Mouse (Mus musculus) erythroid progenitor cell, adult 5-6 weeks (primary cell): ENCODE results near the gene Ank3. TPM values are rescaled to one million over a fixed set of nuclear protein-coding genes. Genes with fewer than 3 reads are reported as not detected.

Experiments
- ATAC-seq: replicated peaks from 2 replicates; pipeline ENCODE4 v1.8.0; 2016; ENCODE audit warnings: moderate number of reproducible peaks, mild to moderate bottlenecking, moderate TSS enrichment, inconsistent platforms; ENCODE audit not compliant: poor library complexity, low FRiP score, severe bottlenecking
- total RNA-seq, 2 experiments: library from RNA; stranded (forward) in 1 of 2; stranded (reverse) in 1 of 2; fragments of 150-400 nt in 1 of 2; fragments of 186-747, 209-891 nt in 1 of 2; gene quantifications; 2 replicates each; pipeline versions ENCODE4 v1.2.3 to v1.2.4; 2015 to 2017; ENCODE audit warnings: low replicate concordance in 2 of 2

Ank3 gene
- total RNA-seq, 2 experiments from 2014 or later: not detected

DNA sequence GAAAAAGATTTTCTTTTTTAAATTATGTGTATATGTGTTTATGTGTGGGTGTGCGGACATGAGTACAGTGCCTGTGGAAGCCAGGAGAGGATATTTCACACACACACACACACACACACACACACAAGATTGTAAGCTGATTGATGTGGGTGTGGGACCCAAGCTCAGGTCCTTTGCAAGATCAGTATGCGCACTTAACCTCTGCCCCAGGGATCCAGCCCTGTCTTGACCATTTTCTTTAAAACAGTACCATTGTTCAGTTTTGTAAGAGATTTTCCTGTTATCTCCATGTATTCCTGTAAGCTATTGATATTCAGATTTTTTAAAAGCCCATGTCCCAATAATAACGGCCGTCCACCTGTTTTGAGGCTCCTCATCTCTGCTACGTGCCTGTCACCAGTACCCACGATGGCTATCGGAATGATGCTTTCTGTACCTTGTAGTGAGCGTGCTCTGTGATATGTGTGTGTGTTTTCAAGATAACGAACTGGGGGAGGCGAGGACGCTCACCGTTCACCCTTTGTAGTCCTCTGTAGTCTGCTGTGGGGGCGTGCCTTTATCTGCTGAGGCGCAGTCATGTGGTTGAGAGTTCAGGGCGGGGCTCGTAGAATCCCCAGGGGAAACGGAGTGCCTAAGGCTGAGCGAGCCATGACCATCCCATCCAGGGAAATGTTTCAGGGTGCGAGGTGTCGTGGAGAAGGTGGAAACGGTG is 583.0 kb downstream of the Ank3 start:
- ATAC-seq: no peak

DNA sequence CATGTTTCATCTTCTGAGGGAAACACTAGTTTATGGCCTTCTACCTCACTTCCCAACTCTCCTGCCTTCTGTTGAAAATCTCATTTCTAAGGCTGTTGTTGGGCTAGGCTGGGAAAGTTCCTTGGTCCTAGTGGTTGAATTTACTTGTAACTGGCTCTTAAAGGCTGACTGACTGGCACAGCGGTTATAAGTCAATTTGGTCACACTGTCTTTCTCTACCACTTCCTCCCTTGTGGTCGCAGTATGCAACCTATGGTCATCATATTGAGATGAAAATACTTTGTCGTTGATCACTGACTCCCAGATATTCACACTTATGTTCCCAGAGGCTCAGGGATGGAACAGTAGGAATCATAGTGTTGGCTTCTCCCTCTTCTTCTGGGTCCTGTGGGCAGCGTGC is 584.1 kb downstream of the Ank3 start:
- no peak for ATAC-seq

DNA sequence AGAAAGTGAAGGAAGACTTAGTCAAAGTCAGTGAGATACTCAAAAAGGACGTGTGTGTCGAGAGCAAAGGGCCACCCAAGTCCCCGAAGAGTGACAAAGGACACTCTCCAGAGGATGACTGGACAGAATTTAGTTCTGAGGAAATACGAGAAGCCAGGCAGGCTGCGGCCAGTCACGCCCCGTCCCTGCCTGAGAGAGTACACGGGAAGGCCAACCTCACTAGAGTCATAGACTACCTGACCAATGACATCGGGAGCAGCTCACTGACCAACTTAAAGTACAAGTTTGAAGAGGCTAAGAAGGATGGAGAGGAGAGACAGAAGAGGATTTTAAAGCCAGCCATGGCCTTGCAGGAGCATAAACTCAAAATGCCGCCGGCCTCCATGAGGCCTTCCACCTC is 588.9 kb downstream of the Ank3 start:
- ATAC-seq: no peak

DNA sequence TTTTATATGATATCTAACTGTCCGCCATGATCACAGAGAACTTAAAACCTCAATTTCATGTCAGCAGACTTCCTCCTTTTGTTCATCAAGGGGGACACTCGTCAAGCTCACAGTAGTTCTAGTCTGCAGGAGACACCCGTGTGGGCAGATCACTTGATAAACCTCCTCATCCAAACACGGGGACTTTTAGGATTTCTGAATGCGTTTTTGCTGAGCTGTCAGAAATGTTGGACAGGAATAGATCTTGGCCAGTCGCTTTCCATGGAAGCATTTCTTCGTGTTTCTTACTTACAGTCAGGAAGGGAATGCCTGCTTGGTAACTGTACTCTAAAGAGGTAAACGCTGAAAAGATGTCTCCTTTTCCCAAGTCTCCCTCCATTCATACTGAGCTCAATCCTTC is 598.5 kb downstream of the Ank3 start:
- no peak for ATAC-seq

DNA sequence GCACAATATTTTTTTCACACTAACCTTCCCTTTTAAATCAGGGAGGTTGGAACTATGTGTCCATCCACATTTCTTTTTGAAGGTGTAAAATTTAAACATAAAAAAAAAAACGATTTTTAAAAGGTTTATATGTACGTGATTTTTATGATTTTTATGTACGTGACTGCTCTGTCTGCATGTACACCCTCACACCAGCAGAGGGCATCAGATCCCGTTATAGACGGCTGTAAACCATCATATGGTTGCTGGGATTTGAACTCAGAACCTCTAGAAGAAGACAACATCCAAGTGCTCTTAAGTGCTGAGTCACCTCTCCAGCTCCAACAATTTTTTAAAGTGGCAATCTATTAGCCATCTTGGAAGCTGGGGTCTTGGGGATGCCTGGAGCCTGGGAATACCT is 605.5 kb downstream of the Ank3 start:
- ATAC-seq: no peak

DNA sequence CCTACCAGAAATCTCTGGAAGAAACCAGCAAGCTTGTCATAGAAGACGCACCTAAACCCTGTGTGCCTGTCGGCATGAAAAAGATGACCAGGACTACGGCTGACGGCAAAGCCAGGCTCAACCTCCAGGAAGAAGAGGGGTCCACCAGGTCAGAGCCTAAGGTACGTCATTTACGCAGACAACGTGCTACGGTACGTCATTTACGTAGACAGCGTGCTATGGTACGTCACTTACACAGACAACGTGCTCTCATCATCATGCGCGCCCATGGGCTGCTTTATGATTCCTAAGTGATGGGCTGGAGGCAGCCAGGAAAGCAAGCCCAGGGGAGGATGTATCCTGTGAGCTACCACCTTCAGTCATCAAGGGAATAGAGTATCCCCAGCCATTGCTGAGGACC is 606.3 kb downstream of the Ank3 start:
- no peak for ATAC-seq

DNA sequence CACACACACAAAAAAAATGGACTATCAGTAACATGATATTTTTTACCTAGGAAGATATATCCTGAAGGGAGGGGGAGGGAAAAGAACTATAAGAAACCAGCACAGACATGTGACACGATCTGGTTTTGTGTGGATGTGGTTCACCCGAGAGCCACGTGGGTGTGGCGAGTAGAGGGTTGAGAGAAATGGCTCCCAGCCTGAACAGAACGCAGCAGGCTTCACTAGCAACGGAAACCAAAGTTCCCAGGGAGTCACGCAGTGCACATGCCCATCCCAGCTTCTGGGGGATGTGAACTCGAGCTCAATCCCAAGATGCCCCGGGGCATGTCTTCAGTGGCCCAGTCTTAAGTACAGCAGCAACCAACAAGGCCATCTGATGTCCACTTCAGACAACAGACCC is 607.8 kb downstream of the Ank3 start:
- ATAC-seq: no peak

DNA sequence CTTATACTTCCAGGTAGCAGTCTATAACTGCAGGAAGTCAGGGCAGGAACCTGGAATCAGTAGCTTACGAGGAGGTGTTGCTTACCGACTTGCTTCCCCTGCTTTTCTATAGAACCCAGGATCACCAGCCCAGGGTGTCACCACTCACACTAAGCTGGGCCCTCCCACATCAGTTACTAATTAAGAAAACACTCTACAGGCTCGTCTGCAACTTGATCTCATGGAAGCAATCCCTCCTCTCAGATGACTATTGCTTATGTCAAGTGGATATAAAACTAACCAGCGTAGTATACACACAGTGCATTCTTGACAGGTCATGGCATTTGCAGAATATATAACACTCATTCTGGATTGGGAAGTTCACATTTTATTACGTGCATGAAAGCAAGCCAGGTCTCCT is 613.2 kb downstream of the Ank3 start:
- ATAC-seq: no peak

DNA sequence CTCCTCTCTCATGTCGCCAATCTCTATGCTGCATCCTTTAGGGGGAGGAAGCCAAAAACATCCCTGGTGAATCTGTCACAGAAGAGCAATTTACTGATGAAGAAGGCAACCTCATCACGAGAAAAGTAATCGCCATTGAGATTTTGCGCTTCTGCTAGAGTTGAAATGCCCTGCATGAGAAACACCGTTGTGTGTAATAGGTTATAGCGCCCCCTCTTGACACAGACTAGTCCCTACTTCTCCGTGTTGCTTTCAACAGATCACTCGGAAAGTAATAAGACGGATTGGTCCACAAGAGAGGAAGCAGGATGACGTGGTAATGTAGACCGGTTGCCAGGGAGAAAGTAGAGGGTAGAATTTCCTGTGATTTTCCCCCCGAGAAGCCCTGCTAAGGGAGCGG is 615.4 kb downstream of the Ank3 start:
- no peak for ATAC-seq

DNA sequence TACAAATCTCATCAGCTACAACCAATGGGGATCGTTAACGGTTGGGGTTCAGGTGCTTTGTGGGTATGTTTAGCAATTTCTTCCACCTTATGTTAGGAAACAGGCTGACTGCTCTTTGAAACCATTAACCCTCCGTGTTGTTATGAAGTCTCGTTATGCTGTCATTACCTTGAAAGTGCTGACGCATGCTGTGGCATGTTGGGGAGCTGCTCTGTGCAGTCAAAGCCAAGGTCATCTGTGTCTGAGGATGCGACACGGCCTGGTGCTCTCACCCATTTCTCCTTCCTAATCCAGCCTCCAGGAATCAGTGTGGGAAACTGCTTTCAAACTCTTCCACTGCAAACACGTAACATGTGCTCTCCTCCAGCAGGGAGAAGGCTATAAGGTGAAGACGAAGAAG is 616.6 kb downstream of the Ank3 start:
- no peak for ATAC-seq

DNA sequence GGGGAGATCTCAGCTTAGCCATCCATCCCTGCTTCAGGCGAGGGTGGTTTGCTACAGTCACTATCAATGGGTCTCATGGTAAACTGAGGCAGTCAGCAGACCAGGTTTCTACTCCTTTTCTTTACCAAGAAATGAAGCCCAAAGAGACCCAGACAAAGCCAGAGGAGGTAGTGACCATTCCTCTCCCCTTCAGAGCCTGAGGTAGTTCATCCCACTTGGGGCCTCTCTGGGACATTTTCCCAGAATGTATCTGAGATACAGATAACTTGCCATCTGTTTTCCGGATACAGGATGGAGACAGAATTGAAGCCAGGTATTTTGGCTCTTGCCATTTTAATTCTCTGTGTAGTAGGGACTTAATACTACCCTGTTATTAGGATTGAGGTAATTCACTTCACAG is 620.1 kb downstream of the Ank3 start:
- no peak for ATAC-seq

DNA sequence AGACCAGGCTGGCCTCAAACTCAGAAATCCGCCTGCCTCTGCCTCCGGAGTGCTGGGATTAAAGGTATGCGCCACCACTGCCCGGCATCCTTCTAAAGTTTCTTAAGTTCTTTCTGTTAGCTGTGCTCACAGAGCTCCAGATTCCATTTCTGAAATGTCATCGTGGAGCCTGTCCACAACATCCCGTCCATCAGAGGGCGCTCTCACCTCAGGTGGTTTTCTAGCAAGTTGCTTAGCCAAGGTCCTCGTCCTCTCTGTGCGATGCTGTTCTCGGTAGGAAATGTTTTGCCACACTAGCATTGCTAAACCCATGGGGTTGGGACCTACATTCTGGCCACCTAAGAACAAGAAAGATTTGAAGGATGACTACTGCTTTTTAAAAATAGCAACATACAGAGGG is 623.1 kb downstream of the Ank3 start:
- no peak for ATAC-seq

DNA sequence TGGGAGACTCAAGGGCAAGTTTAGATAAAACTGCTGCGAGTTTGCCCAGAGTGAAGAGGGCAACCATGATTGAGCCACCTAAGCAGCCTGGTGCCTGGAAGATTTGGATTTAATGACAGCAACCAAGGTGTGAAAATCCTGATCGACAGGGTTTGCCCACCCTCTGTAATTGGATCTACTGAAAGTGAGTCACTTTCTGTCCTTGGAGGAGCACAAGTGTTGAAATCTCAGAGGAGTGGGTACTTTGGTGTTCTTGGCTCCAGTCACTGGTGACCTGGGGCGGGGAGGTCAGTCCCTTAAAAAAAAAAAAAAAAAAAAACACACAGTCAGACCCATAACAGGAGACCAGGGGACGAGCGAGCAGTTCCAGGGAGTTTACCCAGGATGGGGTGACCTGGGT is 624.0 kb downstream of the Ank3 start:
- no peak for ATAC-seq

DNA sequence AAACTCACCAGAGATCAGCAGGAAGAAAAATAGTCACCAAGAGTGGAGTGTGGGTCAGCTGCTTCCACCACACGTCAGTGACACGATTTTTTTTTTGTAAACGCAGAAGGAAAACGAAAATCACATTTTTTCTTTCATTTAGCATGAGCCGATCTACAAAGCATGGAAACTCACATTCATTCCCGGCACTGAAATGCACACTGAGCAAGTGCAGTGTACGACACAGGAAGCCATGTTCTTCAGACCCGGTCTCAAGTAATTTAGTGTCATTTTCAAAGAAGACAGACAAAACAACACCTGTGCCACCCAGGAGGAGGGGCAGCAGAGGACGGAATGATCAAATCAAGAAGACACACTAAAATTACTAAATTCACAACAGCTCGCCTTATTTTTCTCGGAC is 625.3 kb downstream of the Ank3 start:
- no peak for ATAC-seq

DNA sequence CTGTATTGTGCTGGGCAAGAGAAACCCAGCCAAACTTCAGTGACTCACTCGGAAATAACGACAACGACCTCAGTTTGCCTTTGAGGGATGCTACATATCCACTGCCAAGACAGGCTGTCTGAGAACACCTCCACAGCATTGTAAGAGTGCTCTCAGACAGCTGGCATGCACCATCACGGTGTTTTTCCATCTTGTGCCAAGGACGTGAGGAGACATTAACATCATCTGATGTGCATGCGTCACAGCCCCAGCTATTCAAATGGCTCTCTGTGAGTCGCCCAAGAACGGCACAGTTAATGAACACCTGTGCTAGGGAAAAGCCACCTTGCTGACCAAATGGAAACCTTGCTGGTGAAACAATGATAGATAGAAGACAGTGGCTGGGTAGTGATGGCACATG is 633.4 kb downstream of the Ank3 start:
- no peak for ATAC-seq

DNA sequence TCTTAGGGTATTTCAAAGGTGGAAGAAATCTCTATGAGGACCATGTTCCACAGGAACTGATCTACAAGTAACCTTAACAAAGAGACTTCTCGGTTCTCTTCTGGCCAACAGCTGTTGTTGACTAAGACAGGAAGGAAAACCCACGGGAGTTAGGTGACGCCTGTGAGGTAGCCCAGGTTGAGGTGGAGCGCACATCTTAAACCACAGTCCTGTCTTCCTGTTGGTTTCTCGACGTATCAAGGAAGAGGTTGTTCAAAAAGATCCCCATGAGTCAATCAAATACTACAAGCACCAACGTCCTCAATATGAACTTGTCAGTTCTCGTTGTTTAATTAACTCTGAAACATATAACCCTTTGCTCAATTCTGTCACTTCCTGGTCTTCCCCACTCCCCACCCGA is 634.4 kb downstream of the Ank3 start:
- ATAC-seq: no peak

DNA sequence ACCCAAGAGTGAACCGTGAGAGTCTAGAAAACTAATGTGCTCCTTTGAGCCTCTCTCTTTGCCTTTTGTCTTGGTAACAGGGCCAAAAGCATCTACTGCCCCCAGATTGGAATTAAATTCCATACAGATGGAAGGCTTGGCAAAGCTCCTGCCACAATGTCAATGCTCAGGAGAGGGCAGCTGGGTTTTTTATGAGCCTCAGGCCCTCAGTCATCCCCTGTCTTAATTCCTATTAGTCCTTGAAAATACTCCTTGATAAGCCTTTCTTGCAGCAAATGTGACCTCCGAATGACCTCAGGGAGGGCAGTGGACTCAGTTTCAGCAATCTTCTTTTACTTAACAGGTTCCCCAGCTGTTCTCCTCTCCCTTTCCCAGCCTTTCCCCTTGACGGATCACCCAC is 635.3 kb downstream of the Ank3 start:
- no peak for ATAC-seq

DNA sequence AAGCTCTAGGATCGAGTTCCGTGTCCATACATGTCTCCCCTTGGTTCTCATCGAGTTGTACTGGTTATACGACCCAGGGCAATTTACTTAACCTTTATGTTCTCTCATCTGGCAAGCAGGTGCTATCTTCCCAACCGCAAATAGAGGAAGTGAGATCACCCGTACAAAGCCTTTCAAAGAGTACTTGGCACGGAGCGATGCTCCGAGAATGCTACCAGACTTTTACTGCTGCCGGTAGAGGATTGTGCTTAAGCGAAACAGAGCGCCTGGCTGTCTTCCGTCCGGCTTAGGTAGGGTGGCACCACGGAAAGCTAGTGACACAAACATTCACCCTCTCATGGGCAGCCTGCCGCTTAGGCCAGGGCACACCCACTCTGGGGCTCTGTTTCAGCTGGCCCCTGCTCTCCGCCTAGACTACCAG is 641.3 kb downstream of the Ank3 start:
- ATAC-seq: no peak

DNA sequence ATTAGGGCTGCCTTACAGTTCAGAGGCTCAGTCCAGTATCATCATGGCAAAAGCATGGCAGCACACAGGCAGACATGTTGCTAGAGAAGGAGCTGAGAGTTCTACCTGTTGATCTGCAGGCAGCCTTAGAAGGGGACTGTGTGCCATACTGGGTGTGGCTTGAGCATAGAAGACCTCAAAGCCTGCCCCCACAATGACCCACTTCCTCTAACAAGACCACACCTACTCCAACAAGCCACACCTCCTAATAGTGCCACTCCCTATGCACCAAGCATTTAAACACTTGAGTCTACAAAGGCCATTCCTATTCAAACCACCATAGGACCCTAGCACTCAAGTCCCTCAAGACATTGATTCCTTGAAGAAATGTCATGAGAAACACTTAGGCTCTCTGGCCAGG is 643.0 kb downstream of the Ank3 start:
- no peak for ATAC-seq

DNA sequence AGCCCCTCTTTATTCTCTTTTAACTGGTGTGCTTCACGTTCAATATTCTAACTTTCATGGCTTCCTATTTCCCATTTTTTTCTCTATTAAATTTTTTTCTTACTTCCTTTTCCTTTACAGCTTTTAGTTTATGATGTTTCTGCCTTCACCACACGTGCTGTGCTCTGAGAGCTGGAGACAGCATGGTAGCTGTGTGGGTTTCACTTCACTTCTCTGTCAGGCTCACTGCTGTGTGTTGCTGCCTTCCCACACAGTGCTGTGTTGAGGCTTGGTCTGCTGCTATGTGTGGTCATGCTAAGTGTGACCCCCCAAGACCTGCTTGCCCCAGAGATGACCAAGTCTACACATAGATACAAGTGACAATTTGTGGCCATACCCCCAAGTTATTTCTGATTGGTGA is 647.1 kb downstream of the Ank3 start:
- no peak for ATAC-seq

DNA sequence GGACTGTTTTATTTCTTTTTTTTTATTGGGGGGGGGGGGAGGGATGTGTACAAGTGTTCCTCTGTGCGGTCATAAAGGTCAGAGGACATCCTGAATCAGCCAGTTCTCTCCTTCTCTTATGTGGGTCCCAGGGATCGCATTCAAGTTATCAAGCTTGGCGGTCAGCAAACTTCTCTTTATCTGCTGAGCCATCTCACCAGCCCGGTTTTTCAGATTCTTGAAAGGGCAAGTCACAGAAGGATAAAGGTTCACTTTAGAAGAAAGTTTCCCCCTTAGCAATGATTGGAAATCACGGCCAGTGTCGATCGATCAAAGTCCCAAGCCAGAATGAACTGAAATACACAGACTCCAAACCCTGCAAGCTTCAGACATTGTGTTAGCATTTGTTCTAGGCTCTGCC is 651.2 kb downstream of the Ank3 start:
- no peak for ATAC-seq

DNA sequence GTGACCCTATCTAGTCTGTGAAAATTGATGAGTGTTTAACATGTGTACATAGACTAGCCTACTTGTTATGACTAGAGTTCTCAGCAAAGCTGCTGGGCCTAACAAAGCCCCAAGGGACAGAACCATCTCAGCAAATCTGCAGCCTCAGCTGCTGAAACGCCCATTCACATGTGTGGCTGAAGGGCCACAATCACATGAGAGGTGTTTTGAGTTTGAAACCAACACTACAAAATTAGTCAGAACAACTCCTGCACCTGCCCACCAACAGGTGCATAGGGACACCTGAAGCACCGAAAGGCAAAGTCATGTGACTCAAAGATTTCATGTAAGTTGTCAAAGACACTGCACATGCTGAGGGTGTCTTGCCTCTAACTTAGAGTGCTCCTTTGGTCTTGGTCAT is 656.7 kb downstream of the Ank3 start:
- ATAC-seq: no peak
